Mouse (Mus musculus): ENCODE data around the gene Tmprss11c. TPM values are rescaled to one million over a fixed set of nuclear protein-coding genes. Genes with fewer than 3 reads are reported as not detected.

The Tmprss11c gene
- total and polyA plus RNA-seq, 3 experiments, result not detected

DNA sequence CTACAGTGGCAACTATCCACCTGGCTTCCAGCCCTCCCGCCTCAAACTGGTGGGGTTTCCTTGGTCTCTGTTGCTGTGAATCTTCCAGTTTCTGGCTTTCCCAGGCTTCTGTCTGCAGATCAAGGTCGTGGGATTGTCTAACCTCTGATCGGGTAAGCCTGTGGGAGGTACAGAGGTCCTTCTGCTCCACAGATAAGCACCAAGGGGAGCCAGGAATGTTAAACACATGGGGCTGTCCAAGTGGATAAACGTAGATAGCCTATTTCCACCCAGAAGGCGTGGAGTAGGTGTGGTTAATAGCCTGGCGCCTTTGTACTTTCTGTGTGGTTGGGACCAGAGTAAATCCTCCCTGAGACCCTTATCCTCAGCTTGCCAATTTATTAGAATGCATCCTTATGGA lies 101.7 kb downstream of the Tmprss11c start:
- Histone ChIP-seq H3K36me3 (replicated peaks) (no peaks in the 10 kb centered on the region), H3K27me3 (ENCODE audit: insufficient read depth, low read length) (peaks cover 3% of the 10 kb centered on the region; the same call in 1 of the 2 replicates), H3K9me3 (replicated peaks) (no peaks in the 10 kb centered on the region), H3K4me3 (ENCODE audit: low read depth, low read length) (no peak overlapping the region), H3K4me1 (ENCODE audit: insufficient read depth, low read depth, low read length) (no peaks in the 10 kb centered on the region)
- no peak for ATAC-seq (ENCODE audit: extremely low read depth, insufficient number of reproducible peaks, low FRiP score, poor library complexity, severe bottlenecking)
- TF ChIP-seq GATA1 (IDR thresholded peaks at IDR 0.05; ENCODE audit: borderline replicate concordance, low read length), result no peak
- TF ChIP-seq TAL1 (conservative IDR thresholded peaks at IDR 0.05; ENCODE audit: low read depth, low read length), result no peak
- no peak for TF ChIP-seq POLR2AphosphoS5 (IDR thresholded peaks at IDR 0.05; ENCODE audit: insufficient replicate concordance, low read depth, low read length)
- no peak for TF ChIP-seq GATA2 (IDR thresholded peaks at IDR 0.05; ENCODE audit: borderline replicate concordance, low read depth, low read length)
- TF ChIP-seq CTCF (IDR thresholded peaks at IDR 0.05; ENCODE audit: low read depth, low read length), result no peak
- DNase-seq (ENCODE audit: low spot score), result no peak

Other genes with a start within 250 kb of the Tmprss11c start
- gene Cenpc1, start 223.7 kb downstream of the Tmprss11c start, total RNA-seq (2014; fragmentation: Nextera tagmentation), result 65.4 and 68.9 TPM in 2 replicates
- gene Cenpc1, start 223.7 kb downstream of the Tmprss11c start, total RNA-seq (2017), result 43.2 and 46.8 TPM in 2 replicates
- 3.4 and 11.1 TPM in 2 replicates for gene Cenpc1, start 223.7 kb downstream of the Tmprss11c start, polyA plus RNA-seq (2012)
- gene Stap1, start 217.6 kb downstream of the Tmprss11c start, total RNA-seq (2014; fragmentation: Nextera tagmentation), result 2.3 and 2.9 TPM in 2 replicates
- 0.87 and 2.9 TPM in 2 replicates for gene Stap1, start 217.6 kb downstream of the Tmprss11c start, total RNA-seq (2017)
- 0.03 TPM in 1 of 2 replicates, not detected in the other for gene Stap1, start 217.6 kb downstream of the Tmprss11c start, polyA plus RNA-seq (2012)
- 36.2 and 37.1 TPM in 2 replicates for gene Uba6, start 116.5 kb downstream of the Tmprss11c start, total RNA-seq (2014; fragmentation: Nextera tagmentation)
- gene Uba6, start 116.5 kb downstream of the Tmprss11c start, total RNA-seq (2017), result 25.6 and 30.7 TPM in 2 replicates
- gene Uba6, start 116.5 kb downstream of the Tmprss11c start, polyA plus RNA-seq (2012), result 0.63 and 1.1 TPM in 2 replicates
- gene Gnrhr, start 91.4 kb downstream of the Tmprss11c start, total RNA-seq (2014; fragmentation: Nextera tagmentation), result not detected in 2 replicates
- 0.22 TPM in 1 of 2 replicates, not detected in the other for gene Gnrhr, start 91.4 kb downstream of the Tmprss11c start, total RNA-seq (2017)
- not detected in 2 replicates for gene Gnrhr, start 91.4 kb downstream of the Tmprss11c start, polyA plus RNA-seq (2012)
- gene Tmprss11d, start 84.1 kb upstream of the Tmprss11c start, total RNA-seq (2014; fragmentation: Nextera tagmentation), result not detected in 2 replicates
- gene Tmprss11d, start 84.1 kb upstream of the Tmprss11c start, total RNA-seq (2017), result 0.11 TPM in 1 of 2 replicates, not detected in the other
- gene Tmprss11d, start 84.1 kb upstream of the Tmprss11c start, polyA plus RNA-seq (2012), result not detected in 2 replicates
- gene Tmprss11a, start 179.7 kb upstream of the Tmprss11c start, total RNA-seq (2014; fragmentation: Nextera tagmentation), result not detected in 2 replicates
- gene Tmprss11a, start 179.7 kb upstream of the Tmprss11c start, total RNA-seq (2017), result 0.05 and 0.06 TPM in 2 replicates
- not detected in 2 replicates for gene Tmprss11a, start 179.7 kb upstream of the Tmprss11c start, polyA plus RNA-seq (2012)
- gene Tmprss11g, start 229.3 kb upstream of the Tmprss11c start, total RNA-seq (2014; fragmentation: Nextera tagmentation), result not detected in 2 replicates
- gene Tmprss11g, start 229.3 kb upstream of the Tmprss11c start, total RNA-seq (2017), result 0.16 and 0.17 TPM in 2 replicates
- gene Tmprss11g, start 229.3 kb upstream of the Tmprss11c start, polyA plus RNA-seq (2012), result not detected in 2 replicates